Mouse (Mus musculus): ENCODE data around the gene Necap2. TPM values are rescaled to one million over a fixed set of nuclear protein-coding genes. Genes with fewer than 3 reads are reported as not detected.
A peak's percentile ranks its signal among the peaks of the same experiment; 100 is the strongest.

The Necap2 gene
- polyA plus RNA-seq, 1 experiment from 2014 or later: 67.0 TPM

GRCm38 (mm10) chr4:141088033-141088432, 9.9 kb upstream of the Necap2 start, which contains the start of gene Spata21:
Spata21 (plus strand) TSS chr4:141088333.
- Histone ChIP-seq H3K4me3 (ENCODE audit: low read depth, low read length) (no peak within 1 kb of the TSS), H3K9ac (replicated peaks; ENCODE audit: low read depth, low read length) (no peak within 1 kb of the TSS), H3K9me3 (ENCODE audit: control insufficient read depth, low read depth, low read length) (no peaks in the 10 kb centered on the region), H3K36me3 (ENCODE audit: control insufficient read depth, insufficient read depth, low read length) (no peaks in the 10 kb centered on the region), H3K4me1 (ENCODE audit: control insufficient read depth, insufficient read depth, low read length) (no peaks in the 10 kb centered on the region), H3K27ac (ENCODE audit: low read length) (no peak within 1 kb of the TSS), H3K27me3 (ENCODE audit: control insufficient read depth, insufficient read depth, low read length) (no peaks in the 10 kb centered on the region), H3K4me2 (replicated peaks; ENCODE audit: low read depth, low read length) (no peak within 1 kb of the TSS)
- ATAC-seq (ENCODE audit: insufficient number of reproducible peaks, insufficient read depth, low FRiP score, low read depth): no peak
- 75% methylated on average over 6 of the region's 6 CpGs for WGBS

- Histone ChIP-seq H3K36me3 (ENCODE audit: control insufficient read depth, insufficient read depth, low read length) (no peaks in the 10 kb centered on the region), H3K4me3 (ENCODE audit: low read depth, low read length) (no peak overlapping the region), H3K9ac (replicated peaks; ENCODE audit: low read depth, low read length) (no peak overlapping the region), H3K27ac (ENCODE audit: low read length) (no peak overlapping the region), H3K9me3 (ENCODE audit: control insufficient read depth, low read depth, low read length) (no peaks in the 10 kb centered on the region), H3K4me2 (replicated peaks; ENCODE audit: low read depth, low read length) (no peak overlapping the region), H3K27me3 (ENCODE audit: control insufficient read depth, insufficient read depth, low read length) (no peaks in the 10 kb centered on the region), H3K4me1 (ENCODE audit: control insufficient read depth, insufficient read depth, low read length) (no peaks in the 10 kb centered on the region)
- 62% methylated on average over 10 of the region's 10 CpGs for WGBS
- no peak for ATAC-seq (ENCODE audit: insufficient number of reproducible peaks, insufficient read depth, low FRiP score, low read depth)
These were observed 8.7 kb upstream of the Necap2 start for GRCm38 (mm10) chr4:141086862-141087261.

GRCm38 (mm10) chr4:141078510-141079137, 467 bp upstream of the Necap2 start:
- peak overlapping the region; percentile 98; the same call in 1 of the 2 replicates for H3K4me3 ChIP-seq (ENCODE audit: low read depth, low read length)
- peaks cover 2% of the 10 kb centered on the region for H3K36me3 ChIP-seq (ENCODE audit: control insufficient read depth, insufficient read depth, low read length)
- H3K4me1 ChIP-seq (ENCODE audit: control insufficient read depth, insufficient read depth, low read length): peaks cover 10% of the 10 kb centered on the region; the same call in 1 of the 2 replicates
- WGBS: 75% methylated on average over 18 of the region's 18 CpGs
- no peak overlapping the region for H3K4me2 ChIP-seq (replicated peaks; ENCODE audit: low read depth, low read length)
- H3K9ac ChIP-seq (replicated peaks; ENCODE audit: low read depth, low read length): no peak overlapping the region
- H3K9me3 ChIP-seq (ENCODE audit: control insufficient read depth, low read depth, low read length): no peaks in the 10 kb centered on the region
- H3K27me3 ChIP-seq (ENCODE audit: control insufficient read depth, insufficient read depth, low read length): no peaks in the 10 kb centered on the region
- ATAC-seq (ENCODE audit: insufficient number of reproducible peaks, insufficient read depth, low FRiP score, low read depth): no peak
- H3K27ac ChIP-seq (ENCODE audit: low read length): no peak overlapping the region

GRCm38 (mm10) chr4:141076761-141077506, 1.2 kb downstream of the Necap2 start:
- H3K36me3 ChIP-seq (ENCODE audit: control insufficient read depth, insufficient read depth, low read length): peaks cover 10% of the 10 kb centered on the region
- ATAC-seq (ENCODE audit: insufficient number of reproducible peaks, insufficient read depth, low FRiP score, low read depth): no peak
- H3K4me3 ChIP-seq (ENCODE audit: low read depth, low read length): peak overlapping the region; percentile 98
- H3K9me3 ChIP-seq (ENCODE audit: control insufficient read depth, low read depth, low read length): no peaks in the 10 kb centered on the region
- peak overlapping the region; percentile 98 for H3K4me2 ChIP-seq (replicated peaks; ENCODE audit: low read depth, low read length)
- WGBS: 72% methylated on average over 17 of the region's 17 CpGs
- no peaks in the 10 kb centered on the region for H3K27me3 ChIP-seq (ENCODE audit: control insufficient read depth, insufficient read depth, low read length)
- peak overlapping the region; percentile 92; the same call in 1 of the 2 replicates for H3K9ac ChIP-seq (replicated peaks; ENCODE audit: low read depth, low read length)
- H3K27ac ChIP-seq (ENCODE audit: low read length): no peak overlapping the region
- peaks cover 10% of the 10 kb centered on the region; the same call in 1 of the 2 replicates for H3K4me1 ChIP-seq (ENCODE audit: control insufficient read depth, insufficient read depth, low read length)

GRCm38 (mm10) chr4:141074109-141074508, 4.0 kb downstream of the Necap2 start:
- no peak overlapping the region for H3K4me2 ChIP-seq (replicated peaks; ENCODE audit: low read depth, low read length)
- no peak overlapping the region for H3K4me3 ChIP-seq (ENCODE audit: low read depth, low read length)
- no peaks in the 10 kb centered on the region for H3K9me3 ChIP-seq (ENCODE audit: control insufficient read depth, low read depth, low read length)
- H3K27me3 ChIP-seq (ENCODE audit: control insufficient read depth, insufficient read depth, low read length): no peaks in the 10 kb centered on the region
- no peak overlapping the region for H3K9ac ChIP-seq (replicated peaks; ENCODE audit: low read depth, low read length)
- H3K4me1 ChIP-seq (ENCODE audit: control insufficient read depth, insufficient read depth, low read length): peaks cover 10% of the 10 kb centered on the region; the same call in 1 of the 2 replicates
- H3K27ac ChIP-seq (ENCODE audit: low read length): no peak overlapping the region
- WGBS: 91% methylated on average over 4 of the region's 4 CpGs
- ATAC-seq (ENCODE audit: insufficient number of reproducible peaks, insufficient read depth, low FRiP score, low read depth): no peak
- peaks cover 34% of the 10 kb centered on the region for H3K36me3 ChIP-seq (ENCODE audit: control insufficient read depth, insufficient read depth, low read length)

GRCm38 (mm10) chr4:141073661-141074060, 4.5 kb downstream of the Necap2 start:
- no peak overlapping the region for H3K4me2 ChIP-seq (replicated peaks; ENCODE audit: low read depth, low read length)
- no peak for ATAC-seq (ENCODE audit: insufficient number of reproducible peaks, insufficient read depth, low FRiP score, low read depth)
- no peak overlapping the region for H3K4me3 ChIP-seq (ENCODE audit: low read depth, low read length)
- H3K9me3 ChIP-seq (ENCODE audit: control insufficient read depth, low read depth, low read length): no peaks in the 10 kb centered on the region
- H3K27me3 ChIP-seq (ENCODE audit: control insufficient read depth, insufficient read depth, low read length): no peaks in the 10 kb centered on the region
- H3K27ac ChIP-seq (ENCODE audit: low read length): no peak overlapping the region
- H3K36me3 ChIP-seq (ENCODE audit: control insufficient read depth, insufficient read depth, low read length): peaks cover 38% of the 10 kb centered on the region
- 90% methylated on average over 9 of the region's 9 CpGs for WGBS
- H3K4me1 ChIP-seq (ENCODE audit: control insufficient read depth, insufficient read depth, low read length): peaks cover 10% of the 10 kb centered on the region; the same call in 1 of the 2 replicates
- no peak overlapping the region for H3K9ac ChIP-seq (replicated peaks; ENCODE audit: low read depth, low read length)

GRCm38 (mm10) chr4:141072502-141072901, 5.7 kb downstream of the Necap2 start:
- no peak overlapping the region for H3K27ac ChIP-seq (ENCODE audit: low read length)
- peaks cover 50% of the 10 kb centered on the region for H3K36me3 ChIP-seq (ENCODE audit: control insufficient read depth, insufficient read depth, low read length)
- no peak overlapping the region for H3K4me2 ChIP-seq (replicated peaks; ENCODE audit: low read depth, low read length)
- ATAC-seq (ENCODE audit: insufficient number of reproducible peaks, insufficient read depth, low FRiP score, low read depth): no peak
- peaks cover 10% of the 10 kb centered on the region; the same call in 1 of the 2 replicates for H3K4me1 ChIP-seq (ENCODE audit: control insufficient read depth, insufficient read depth, low read length)
- H3K4me3 ChIP-seq (ENCODE audit: low read depth, low read length): no peak overlapping the region
- 86% methylated on average over 11 of the region's 11 CpGs for WGBS
- H3K27me3 ChIP-seq (ENCODE audit: control insufficient read depth, insufficient read depth, low read length): no peaks in the 10 kb centered on the region
- H3K9me3 ChIP-seq (ENCODE audit: control insufficient read depth, low read depth, low read length): no peaks in the 10 kb centered on the region
- H3K9ac ChIP-seq (replicated peaks; ENCODE audit: low read depth, low read length): no peak overlapping the region

- H3K27ac ChIP-seq (ENCODE audit: low read length): no peak overlapping the region
- 62% methylated on average over 4 of the region's 4 CpGs for WGBS
- no peak overlapping the region for H3K4me3 ChIP-seq (ENCODE audit: low read depth, low read length)
- H3K4me2 ChIP-seq (replicated peaks; ENCODE audit: low read depth, low read length): no peak overlapping the region
- no peaks in the 10 kb centered on the region for H3K4me1 ChIP-seq (ENCODE audit: control insufficient read depth, insufficient read depth, low read length)
- no peaks in the 10 kb centered on the region for H3K9me3 ChIP-seq (ENCODE audit: control insufficient read depth, low read depth, low read length)
- H3K36me3 ChIP-seq (ENCODE audit: control insufficient read depth, insufficient read depth, low read length): peaks cover 69% of the 10 kb centered on the region
- ATAC-seq (ENCODE audit: insufficient number of reproducible peaks, insufficient read depth, low FRiP score, low read depth): no peak
- H3K27me3 ChIP-seq (ENCODE audit: control insufficient read depth, insufficient read depth, low read length): no peaks in the 10 kb centered on the region
- H3K9ac ChIP-seq (replicated peaks; ENCODE audit: low read depth, low read length): no peak overlapping the region
These were observed 8.4 kb downstream of the Necap2 start for GRCm38 (mm10) chr4:141069731-141070130.
